Mouse (Mus musculus) heart, postnatal 0 days (tissue): ENCODE results near the gene Coro1c. TPM values are rescaled to one million over a fixed set of nuclear protein-coding genes. Genes with fewer than 3 reads are reported as not detected.
"Not testable (repeated sequence)": the region's sequence is repeated elsewhere in the genome, so short reads cannot be mapped to it uniquely, and the experiment has no call there.

Source experiments
- ATAC-seq: fragments of 200-750 bp; cut with Nextera tagmentation; 2 replicates; pipeline ENCODE4 v1.8.0; 2017; ENCODE audit warnings: low read depth, moderate number of reproducible peaks, moderate library complexity; ENCODE audit not compliant: insufficient read depth
- DNase-seq: peaks from one replicate; pipeline ENCODE4 v3.0.0-alpha.2; 2016; ENCODE audit warnings: low spot score
- H3K27ac ChIP-seq: fragments of 300-500 bp; sonication (generic); 2 replicates; pipeline ENCODE4 v1.5.1; 2014; ENCODE audit warnings: low read depth, mild to moderate bottlenecking
- H3K27me3 ChIP-seq: fragments of 300-500 bp; sonication (generic); 2 replicates; pipeline ENCODE4 v1.6.1; 2014; ENCODE audit warnings: low read length, mixed read lengths; ENCODE audit not compliant: control insufficient read depth, insufficient read depth
- H3K36me3 ChIP-seq: fragments of 300-500 bp; sonication (generic); replicated peaks from 2 replicates; pipeline ENCODE4 v1.6.1; 2014; ENCODE audit warnings: low read length, mixed read lengths; ENCODE audit not compliant: control insufficient read depth, insufficient read depth
- H3K4me1 ChIP-seq: fragments of 300-500 bp; sonication (generic); 2 replicates; pipeline ENCODE4 v1.6.1; 2014; ENCODE audit warnings: antibody characterized with exemption; ENCODE audit not compliant: control insufficient read depth, insufficient read depth
- H3K4me2 ChIP-seq: fragments of 300-500 bp; sonication (generic); 2 replicates; pipeline ENCODE4 v1.6.1; 2014; ENCODE audit warnings: low read depth, mild to moderate bottlenecking, low read length, moderate library complexity
- H3K4me3 ChIP-seq: fragments of 300-500 bp; sonication (generic); 2 replicates; pipeline ENCODE4 v1.5.1; 2014; ENCODE audit warnings: low read depth, low read length
- H3K9ac ChIP-seq: fragments of 300-500 bp; sonication (generic); replicated peaks from 2 replicates; pipeline ENCODE4 v1.6.1; 2014; ENCODE audit warnings: low read depth, low read length, mixed read lengths
- H3K9me3 ChIP-seq: fragments of 300-500 bp; sonication (generic); replicated peaks from 2 replicates; pipeline ENCODE4 v1.6.1; 2016; ENCODE audit warnings: low read length; ENCODE audit not compliant: control insufficient read depth
- CTCF ChIP-seq: IDR thresholded peaks from 2 replicates; pipeline ENCODE4 v1.5.1; 2016; ENCODE audit warnings: antibody characterized with exemption, control low read depth, low read depth
- EP300 ChIP-seq: IDR thresholded peaks from 2 replicates; pipeline ENCODE4 v1.6.1; 2016; ENCODE audit warnings: antibody characterized with exemption, low read depth
- WGBS: fragments of 180-500 bp; shearing (Covaris S2); extraction: QIAGEN DNeasy Blood & Tissue Kit; methylation state at CpG from one replicate; pipeline ENCODE4 v1.1.7; 2014; 5-methylcytosine and 5-hydroxymethylcytosine counted together
- polyA plus RNA-seq: library from polyadenylated mRNA; unstranded; fragments of >200 nt; fragmentation: Nextera tagmentation; extraction: Ambion mirVana; gene quantifications from 2 replicates; pipeline ENCODE4 v1.2.1, GENCODE M21; 2015
- total RNA-seq: library from RNA; depleted of rRNA; stranded (reverse); fragments of >200 nt; gene quantifications from 2 replicates; pipeline ENCODE4 v1.2.3, GENCODE M21; 2014; ENCODE audit warnings: low replicate concordance

Gene Coro1c
- total and polyA plus RNA-seq, 2 experiments from 2014 or later, result 46.6 to 78.2 TPM

GRCm38 (mm10) chr5:113813608-113814007, 95.0 kb downstream of the Coro1c start:
- no peak for ATAC-seq
- 0 out of 2 replicates have a peak, but pooled peaks cover 3% of the 10 kb centered on the region for H3K27me3 ChIP-seq
- H3K9me3 ChIP-seq, result 0 out of 2 replicates have a peak, but pooled peaks cover 3% of the 10 kb centered on the region
- 0 out of 2 replicates have a peak, but pooled peaks have one; percentile 4 for TF ChIP-seq CTCF
- no peak for TF ChIP-seq EP300
- no peak overlapping the region for H3K4me3 ChIP-seq
- no peak overlapping the region for H3K9ac ChIP-seq
- DNase-seq, result no peak
- WGBS, result 14% methylated on average over 9 of the region's 9 CpGs
- H3K4me1 ChIP-seq, result no peaks in the 10 kb centered on the region
- no peaks in the 10 kb centered on the region for H3K36me3 ChIP-seq
- H3K27ac ChIP-seq, result no peak overlapping the region
- no peak overlapping the region for H3K4me2 ChIP-seq

GRCm38 (mm10) chr5:113812638-113813037, 95.9 kb downstream of the Coro1c start:
- Histone ChIP-seq H3K36me3 (no peaks in the 10 kb centered on the region), H3K4me1 (no peaks in the 10 kb centered on the region), H3K9me3 (0 out of 2 replicates have a peak, but pooled peaks cover 3% of the 10 kb centered on the region), H3K27ac (no peak overlapping the region), H3K27me3 (0 out of 2 replicates have a peak, but pooled peaks cover 3% of the 10 kb centered on the region), H3K9ac (no peak overlapping the region), H3K4me3 (no peak overlapping the region), H3K4me2 (no peak overlapping the region)
- no peak for ATAC-seq
- no peak for DNase-seq
- WGBS, result 84% methylated on average over 2 of the region's 2 CpGs
- TF ChIP-seq CTCF, result no peak
- no peak for TF ChIP-seq EP300

- H3K9me3 ChIP-seq, DNase-seq, ATAC-seq, H3K27me3 ChIP-seq, H3K9ac ChIP-seq, H3K4me1 ChIP-seq, H3K4me3 ChIP-seq, H3K36me3 ChIP-seq, H3K4me2 ChIP-seq, H3K27ac ChIP-seq: not testable (repeated sequence)
- TF ChIP-seq CTCF, result peak; percentile 50
- 18% methylated on average over 11 of the region's 12 CpGs for WGBS
Observed at GRCm38 (mm10) chr5:113811824-113812420, 96.6 kb downstream of the Coro1c start.

GRCm38 (mm10) chr5:113810111-113810510, 98.4 kb downstream of the Coro1c start:
- WGBS, result 81% methylated on average over 4 of the region's 4 CpGs
- H3K4me2 ChIP-seq, result no peak overlapping the region

GRCm38 (mm10) chr5:113808177-113808576, 100.4 kb downstream of the Coro1c start:
- no peak overlapping the region for H3K9ac ChIP-seq
- H3K9me3 ChIP-seq, result 0 out of 2 replicates have a peak, but pooled peaks cover 3% of the 10 kb centered on the region
- no peak overlapping the region for H3K4me3 ChIP-seq
- H3K4me1 ChIP-seq, result no peaks in the 10 kb centered on the region
- H3K36me3 ChIP-seq, result no peaks in the 10 kb centered on the region
- H3K27me3 ChIP-seq, result 0 out of 2 replicates have a peak, but pooled peaks cover 4% of the 10 kb centered on the region
- ATAC-seq, result no peak
- DNase-seq, result no peak
- H3K4me2 ChIP-seq, result no peak overlapping the region
- no peak for TF ChIP-seq EP300
- no peak for TF ChIP-seq CTCF
- H3K27ac ChIP-seq, result no peak overlapping the region
- 33% methylated on average over 2 of the region's 2 CpGs for WGBS

More at GRCm38 (mm10) chr5:113810111-113810510, 98.4 kb downstream of the Coro1c start:
- Histone ChIP-seq H3K9ac (no peak overlapping the region), H3K27ac (no peak overlapping the region), H3K4me1 (no peaks in the 10 kb centered on the region), H3K4me3 (no peak overlapping the region), H3K9me3 (0 out of 2 replicates have a peak, but pooled peaks cover 3% of the 10 kb centered on the region), H3K36me3 (no peaks in the 10 kb centered on the region), H3K27me3 (0 out of 2 replicates have a peak, but pooled peaks cover 4% of the 10 kb centered on the region)
- DNase-seq (no peak), ATAC-seq (no peak)
- TF ChIP-seq EP300, result no peak
- no peak for TF ChIP-seq CTCF

- TF ChIP-seq EP300 (no peak), CTCF (no peak)
- Histone ChIP-seq H3K4me1 (no peaks in the 10 kb centered on the region), H3K27me3 (0 out of 2 replicates have a peak, but pooled peaks cover 4% of the 10 kb centered on the region), H3K9ac (no peak overlapping the region), H3K36me3 (no peaks in the 10 kb centered on the region), H3K4me2 (no peak overlapping the region), H3K27ac (no peak overlapping the region), H3K4me3 (no peak overlapping the region), H3K9me3 (0 out of 2 replicates have a peak, but pooled peaks cover 3% of the 10 kb centered on the region)
- 0 out of 2 replicates have a peak, but pooled peaks have one; percentile 11 for ATAC-seq
- no peak for DNase-seq
- 46% methylated on average over 9 of the region's 9 CpGs for WGBS
Observed at GRCm38 (mm10) chr5:113807712-113808111, 100.8 kb downstream of the Coro1c start.
